Mouse (Mus musculus) A20 (cell line): ENCODE results near the gene Cenpm.
"Not testable (repeated sequence)": the region's sequence is repeated elsewhere in the genome, so short reads cannot be mapped to it uniquely, and the experiment has no call there.

ENCODE experiments used
- DNase-seq: peaks from one replicate; pipeline ENCODE4 v3.0.0-alpha.2; 2011; ENCODE audit warnings: low read depth, low spot score

Gene Cenpm

GRCm38 (mm10) chr15:82244115-82244804, at the start of gene Cenpm:
Gene Cenpm, minus strand, starts transcription at chr15:82244748.
- DNase-seq: peak; percentile 98

- peak; percentile 30 for DNase-seq
These were observed 49.5 kb upstream of the Cenpm start for GRCm38 (mm10) chr15:82294059-82294458.

GRCm38 (mm10) chr15:82293271-82293711, 48.7 kb upstream of the Cenpm start:
- DNase-seq: no peak

GRCm38 (mm10) chr15:82292851-82293250, 48.3 kb upstream of the Cenpm start:
- DNase-seq: no peak

- no peak for DNase-seq
These were observed 45.7 kb upstream of the Cenpm start for GRCm38 (mm10) chr15:82290252-82290651.

GRCm38 (mm10) chr15:82286157-82286556, 41.6 kb upstream of the Cenpm start:
- DNase-seq: no peak

GRCm38 (mm10) chr15:82280638-82281037, 36.1 kb upstream of the Cenpm start:
- DNase-seq: no peak

- no peak for DNase-seq
These were observed 33.0 kb upstream of the Cenpm start for GRCm38 (mm10) chr15:82277591-82277990.

GRCm38 (mm10) chr15:82274927-82275901, 30.7 kb upstream of the Cenpm start:
- no peak for DNase-seq

- DNase-seq: no peak
These were observed 30.0 kb upstream of the Cenpm start, which contains the start of gene Sept3 for GRCm38 (mm10) chr15:82274593-82274926. Gene Sept3, plus strand, starts transcription at chr15:82274893.

GRCm38 (mm10) chr15:82272295-82272694, 27.7 kb upstream of the Cenpm start:
- no peak for DNase-seq

- DNase-seq: peak; percentile 60
These were observed 26.7 kb upstream of the Cenpm start for GRCm38 (mm10) chr15:82271201-82271600.

- no peak for DNase-seq
These were observed 24.2 kb upstream of the Cenpm start for GRCm38 (mm10) chr15:82268783-82269182.

- no peak for DNase-seq
These were observed 23.6 kb upstream of the Cenpm start for GRCm38 (mm10) chr15:82268185-82268584.

GRCm38 (mm10) chr15:82266356-82266755, 21.8 kb upstream of the Cenpm start:
- DNase-seq: peak; percentile 52

- peak; percentile 83 for DNase-seq
These were observed 15.0 kb upstream of the Cenpm start for GRCm38 (mm10) chr15:82259510-82259909.

GRCm38 (mm10) chr15:82255944-82256383, 11.4 kb upstream of the Cenpm start:
- DNase-seq: no peak

GRCm38 (mm10) chr15:82255248-82255647, 10.7 kb upstream of the Cenpm start:
- DNase-seq: no peak

- no peak for DNase-seq
These were observed 7.5 kb upstream of the Cenpm start, which contains the start of gene 1500009C09Rik for GRCm38 (mm10) chr15:82252097-82252496. Gene 1500009C09Rik, plus strand, starts transcription at chr15:82252397.

- peak; percentile 31 for DNase-seq
These were observed 7.0 kb upstream of the Cenpm start for GRCm38 (mm10) chr15:82251579-82251978.

GRCm38 (mm10) chr15:82247131-82247776, 2.7 kb upstream of the Cenpm start:
- no peak for DNase-seq

- not testable (repeated sequence) for DNase-seq
These were observed 235 bp upstream of the Cenpm start for GRCm38 (mm10) chr15:82244805-82245161.
